Mouse (Mus musculus) intestine, postnatal 0 days (tissue): ENCODE measurements around the gene Oca2. TPM values are rescaled to one million over a fixed set of nuclear protein-coding genes. Genes with fewer than 3 reads are reported as not detected.

Experiments
- ATAC-seq: fragments of 200-750 bp; cut with Nextera tagmentation; 2 replicates; pipeline ENCODE4 v1.8.0; 2017; ENCODE audit warnings: mild to moderate bottlenecking, moderate TSS enrichment, moderate library complexity
- H3K27ac ChIP-seq: fragments of 300-500 bp; sonication (generic); 2 replicates; pipeline ENCODE4 v1.5.1; 2014; ENCODE audit warnings: mild to moderate bottlenecking, low read depth, low read length, moderate library complexity
- H3K27me3 ChIP-seq: fragments of 300-500 bp; sonication (generic); replicated peaks from 2 replicates; pipeline ENCODE4 v1.6.1; 2014; ENCODE audit warnings: low read length, mixed read lengths; ENCODE audit not compliant: control insufficient read depth, insufficient read depth
- H3K36me3 ChIP-seq: fragments of 300-500 bp; sonication (generic); 2 replicates; pipeline ENCODE4 v1.6.1; 2014; ENCODE audit warnings: mild to moderate bottlenecking, moderate library complexity; ENCODE audit not compliant: control insufficient read depth, insufficient read depth
- H3K4me1 ChIP-seq: fragments of 300-500 bp; sonication (generic); replicated peaks from 2 replicates; pipeline ENCODE4 v1.6.1; 2014; ENCODE audit warnings: antibody characterized with exemption, low read length, mixed read lengths; ENCODE audit not compliant: control insufficient read depth, insufficient read depth
- H3K4me2 ChIP-seq: fragments of 300-500 bp; sonication (generic); replicated peaks from 2 replicates; pipeline ENCODE4 v1.6.1; 2014; ENCODE audit warnings: low read depth, mild to moderate bottlenecking, moderate library complexity
- H3K4me3 ChIP-seq: fragments of 300-500 bp; sonication (generic); 2 replicates; pipeline ENCODE4 v1.5.1; 2014; ENCODE audit warnings: low read depth, low read length
- H3K9ac ChIP-seq: fragments of 300-500 bp; sonication (generic); 2 replicates; pipeline ENCODE4 v1.6.1; 2014; ENCODE audit warnings: mild to moderate bottlenecking, low read depth, low read length
- H3K9me3 ChIP-seq: fragments of 300-500 bp; sonication (generic); 2 replicates; pipeline ENCODE4 v1.6.1; 2016; ENCODE audit warnings: mixed run types; ENCODE audit not compliant: control insufficient read depth
- CTCF ChIP-seq: sonication (generic); IDR thresholded peaks from 2 replicates; pipeline ENCODE4 v1.5.1; 2016; ENCODE audit warnings: low read depth, mild to moderate bottlenecking, control low read depth, antibody characterized with exemption, moderate library complexity
- WGBS: fragments of 180-500 bp; shearing (Covaris S2); extraction: QIAGEN DNeasy Blood & Tissue Kit; methylation state at CpG from one replicate; pipeline ENCODE4 v1.1.7; 2014; 5-methylcytosine and 5-hydroxymethylcytosine counted together
- polyA plus RNA-seq: library from polyadenylated mRNA; unstranded; fragments of >200 nt; fragmentation: Nextera tagmentation; extraction: Ambion mirVana; gene quantifications from 2 replicates; pipeline ENCODE4 v1.2.1, GENCODE M21; 2015

Oca2 gene
- 0.07 and 0.12 TPM in 2 replicates for polyA plus RNA-seq

- no peaks in the 10 kb centered on the region for H3K9me3 ChIP-seq
- no peak within 1 kb of the TSS for H3K4me3 ChIP-seq
- 50% methylated on average over 3 of the region's 3 CpGs for WGBS
- no peaks in the 10 kb centered on the region for H3K36me3 ChIP-seq
- no peaks in the 10 kb centered on the region for H3K4me1 ChIP-seq
- no peaks in the 10 kb centered on the region for H3K27me3 ChIP-seq
- no peak for TF ChIP-seq CTCF
- H3K9ac ChIP-seq = no peak within 1 kb of the TSS
- H3K4me2 ChIP-seq = no peak within 1 kb of the TSS
- H3K27ac ChIP-seq = no peak within 1 kb of the TSS
- ATAC-seq = no peak
These were observed at the start of gene Oca2 for GRCm38 (mm10) chr7:56239543-56239942. Gene Oca2, plus strand, starts transcription at chr7:56239760.

GRCm38 (mm10) chr7:56191041-56191440, 48.5 kb upstream of the Oca2 start:
- Histone ChIP-seq H3K4me2 (no peak overlapping the region), H3K9me3 (no peaks in the 10 kb centered on the region), H3K27me3 (no peaks in the 10 kb centered on the region), H3K9ac (no peak overlapping the region), H3K4me1 (no peaks in the 10 kb centered on the region), H3K36me3 (peaks cover 48% of the 10 kb centered on the region), H3K4me3 (no peak overlapping the region), H3K27ac (no peak overlapping the region)
- no peak for ATAC-seq
- no peak for TF ChIP-seq CTCF
- 96% methylated on average over 6 of the region's 6 CpGs for WGBS

GRCm38 (mm10) chr7:56191661-56192060, 47.9 kb upstream of the Oca2 start:
- Histone ChIP-seq H3K27ac (no peak overlapping the region), H3K9me3 (no peaks in the 10 kb centered on the region), H3K27me3 (no peaks in the 10 kb centered on the region), H3K4me1 (no peaks in the 10 kb centered on the region), H3K4me3 (no peak overlapping the region), H3K4me2 (no peak overlapping the region), H3K36me3 (peaks cover 50% of the 10 kb centered on the region), H3K9ac (no peak overlapping the region)
- ATAC-seq = no peak
- 76% methylated on average over 4 of the region's 4 CpGs for WGBS
- no peak for TF ChIP-seq CTCF

- Histone ChIP-seq H3K4me2 (no peak overlapping the region), H3K4me3 (no peak overlapping the region), H3K27ac (no peak overlapping the region), H3K9ac (no peak overlapping the region), H3K36me3 (peaks cover 88% of the 10 kb centered on the region), H3K9me3 (no peaks in the 10 kb centered on the region), H3K27me3 (no peaks in the 10 kb centered on the region), H3K4me1 (no peaks in the 10 kb centered on the region)
- no peak for TF ChIP-seq CTCF
- ATAC-seq = no peak
- WGBS = 89% methylated on average over 10 of the region's 10 CpGs
These were observed 37.9 kb upstream of the Oca2 start for GRCm38 (mm10) chr7:56201483-56202218.

GRCm38 (mm10) chr7:56202843-56203242, 36.7 kb upstream of the Oca2 start:
- Histone ChIP-seq H3K9ac (no peak overlapping the region), H3K4me3 (no peak overlapping the region), H3K27me3 (no peaks in the 10 kb centered on the region), H3K4me1 (no peaks in the 10 kb centered on the region), H3K9me3 (no peaks in the 10 kb centered on the region), H3K27ac (no peak overlapping the region), H3K36me3 (peaks cover 87% of the 10 kb centered on the region), H3K4me2 (no peak overlapping the region)
- WGBS = 99% methylated on average over 3 of the region's 3 CpGs
- ATAC-seq = no peak
- no peak for TF ChIP-seq CTCF

- Histone ChIP-seq H3K4me1 (no peaks in the 10 kb centered on the region), H3K9ac (no peak overlapping the region), H3K4me2 (no peak overlapping the region), H3K27ac (no peak overlapping the region), H3K9me3 (no peaks in the 10 kb centered on the region), H3K4me3 (no peak overlapping the region), H3K36me3 (peaks cover 86% of the 10 kb centered on the region), H3K27me3 (no peaks in the 10 kb centered on the region)
- no peak for TF ChIP-seq CTCF
- 93% methylated on average over 2 of the region's 2 CpGs for WGBS
- ATAC-seq = no peak
These were observed 36.3 kb upstream of the Oca2 start for GRCm38 (mm10) chr7:56203286-56203685.

- H3K4me1 ChIP-seq = no peaks in the 10 kb centered on the region
- peaks cover 78% of the 10 kb centered on the region for H3K36me3 ChIP-seq
- 69% methylated on average over 3 of the region's 3 CpGs for WGBS
- H3K27me3 ChIP-seq = no peaks in the 10 kb centered on the region
- no peaks in the 10 kb centered on the region for H3K9me3 ChIP-seq
- no peak overlapping the region for H3K9ac ChIP-seq
- H3K27ac ChIP-seq = no peak overlapping the region
- no peak for ATAC-seq
- TF ChIP-seq CTCF = no peak
- no peak overlapping the region for H3K4me3 ChIP-seq
- no peak overlapping the region for H3K4me2 ChIP-seq
These were observed 34.7 kb upstream of the Oca2 start for GRCm38 (mm10) chr7:56204877-56205276.
